Mouse (Mus musculus) heart, adult 8-10 months (tissue): Measurements from ENCODE around the gene Bsdc1. TPM values are rescaled to one million over a fixed set of nuclear protein-coding genes. Genes with fewer than 3 reads are reported as not detected.
"Not testable (repeated sequence)": the region's sequence is repeated elsewhere in the genome, so short reads cannot be mapped to it uniquely, and the experiment has no call there.

Experiments
- DNase-seq: peaks from one replicate; pipeline ENCODE4 v3.0.0; 2022; ENCODE audit warnings: low spot score
- total RNA-seq, 4 experiments: library from RNA; stranded (reverse); gene quantifications; 2 replicates each; pipeline ENCODE4 v1.2.4; 2022

Gene Bsdc1
- total RNA-seq, result 10 to 100 TPM; 50.3 to 54.6 (median 53.3) TPM

DNA sequence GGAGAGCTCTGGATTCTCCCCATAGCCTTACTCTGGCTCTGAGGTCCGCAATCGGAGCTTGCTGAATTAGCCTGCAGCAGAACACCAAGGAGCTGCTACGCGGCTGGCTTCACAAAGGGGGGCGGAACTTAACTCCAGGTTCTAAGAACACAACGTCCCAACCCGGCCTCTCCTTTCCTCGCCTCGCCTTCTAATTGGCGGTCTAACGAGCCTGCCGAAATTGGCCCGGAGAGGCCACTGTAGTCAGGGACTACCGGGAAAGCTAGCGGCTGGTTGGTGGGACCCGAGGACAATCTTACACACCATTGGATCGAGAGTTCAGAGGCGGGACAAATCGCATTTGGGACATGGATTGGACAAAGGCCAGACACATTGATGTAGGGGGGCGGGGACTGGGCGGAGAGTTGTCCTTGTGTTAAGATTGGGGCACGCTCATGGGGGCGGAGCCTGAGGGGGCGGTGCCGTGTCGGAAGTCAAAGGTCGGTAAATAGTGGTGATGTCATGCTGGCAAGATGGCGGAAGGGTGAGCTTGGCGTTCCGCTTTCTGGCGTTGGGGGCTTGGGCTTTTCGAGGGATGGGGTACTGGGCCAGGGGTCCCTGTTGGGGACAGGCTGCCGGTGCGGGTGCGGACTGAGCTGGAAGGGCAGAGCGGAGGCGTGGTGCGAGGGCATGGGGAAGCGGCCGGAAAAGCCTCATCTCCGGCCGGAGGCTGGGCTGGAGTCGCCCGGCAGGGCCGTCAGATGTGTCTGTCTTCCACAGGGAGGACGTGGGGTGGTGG is at the start of gene Bsdc1:
TSS of gene Bsdc1 (plus strand) at position 399 of the 778 bp plus-strand sequence.
- peak; percentile 100 for DNase-seq

DNA sequence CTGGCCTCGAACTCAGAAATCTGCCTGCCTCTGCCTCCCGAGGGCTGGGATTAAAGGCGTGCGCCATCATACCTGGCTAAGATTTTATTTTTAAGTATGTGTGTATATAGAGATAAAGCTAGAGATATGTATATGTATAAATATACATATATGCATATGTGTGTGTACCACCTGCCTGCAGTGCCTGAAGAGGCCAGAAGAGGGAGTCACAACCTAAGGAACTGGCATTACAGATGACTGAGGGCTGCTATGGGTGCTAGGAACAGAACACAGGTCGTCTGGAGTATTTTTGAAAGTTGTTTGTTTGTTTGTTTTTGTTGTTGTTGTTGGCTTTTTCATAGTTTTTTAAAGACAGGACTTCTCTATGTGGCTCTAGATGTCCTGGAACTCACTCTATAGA is 45.5 kb upstream of the Bsdc1 start:
- no peak for DNase-seq

DNA sequence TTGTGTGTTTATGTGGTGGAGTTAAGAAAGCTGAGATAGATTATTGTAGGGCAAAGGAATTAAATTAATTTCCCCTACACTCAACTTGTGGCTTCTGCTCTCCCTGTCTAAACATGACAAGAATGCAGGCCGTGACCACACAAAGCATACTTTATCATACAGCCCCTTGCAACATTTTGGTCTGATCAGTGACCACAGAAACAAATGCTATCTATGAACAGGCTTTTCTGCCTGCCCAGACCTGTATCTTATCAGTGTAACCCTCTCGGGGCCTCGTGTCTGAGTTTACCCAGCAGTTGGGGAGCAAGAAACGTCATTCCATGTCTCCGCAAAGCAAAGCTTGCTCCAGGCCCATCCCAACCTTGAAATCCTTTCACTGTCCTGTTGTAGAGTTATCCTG is 44.9 kb upstream of the Bsdc1 start:
- DNase-seq, result no peak

DNA sequence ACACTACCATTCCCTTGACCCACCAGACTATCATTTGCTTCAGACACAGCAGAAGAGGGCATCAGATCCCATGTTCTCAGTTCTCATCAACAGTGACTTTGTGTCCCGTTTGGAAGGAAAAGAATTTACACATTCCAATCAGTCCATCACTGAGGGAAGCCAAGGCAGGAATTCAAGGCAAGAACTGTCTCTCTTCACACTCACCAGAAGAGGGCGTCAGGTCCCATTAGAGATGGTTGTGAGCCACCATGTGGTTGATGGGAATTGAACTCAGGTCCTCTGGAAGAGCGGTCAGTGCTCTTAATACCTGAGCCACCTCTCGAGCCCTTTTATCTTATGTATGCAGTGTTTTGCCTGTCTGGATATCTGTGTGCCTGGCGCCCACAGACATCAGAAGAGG is 43.1 kb upstream of the Bsdc1 start:
- DNase-seq, result no peak

DNA sequence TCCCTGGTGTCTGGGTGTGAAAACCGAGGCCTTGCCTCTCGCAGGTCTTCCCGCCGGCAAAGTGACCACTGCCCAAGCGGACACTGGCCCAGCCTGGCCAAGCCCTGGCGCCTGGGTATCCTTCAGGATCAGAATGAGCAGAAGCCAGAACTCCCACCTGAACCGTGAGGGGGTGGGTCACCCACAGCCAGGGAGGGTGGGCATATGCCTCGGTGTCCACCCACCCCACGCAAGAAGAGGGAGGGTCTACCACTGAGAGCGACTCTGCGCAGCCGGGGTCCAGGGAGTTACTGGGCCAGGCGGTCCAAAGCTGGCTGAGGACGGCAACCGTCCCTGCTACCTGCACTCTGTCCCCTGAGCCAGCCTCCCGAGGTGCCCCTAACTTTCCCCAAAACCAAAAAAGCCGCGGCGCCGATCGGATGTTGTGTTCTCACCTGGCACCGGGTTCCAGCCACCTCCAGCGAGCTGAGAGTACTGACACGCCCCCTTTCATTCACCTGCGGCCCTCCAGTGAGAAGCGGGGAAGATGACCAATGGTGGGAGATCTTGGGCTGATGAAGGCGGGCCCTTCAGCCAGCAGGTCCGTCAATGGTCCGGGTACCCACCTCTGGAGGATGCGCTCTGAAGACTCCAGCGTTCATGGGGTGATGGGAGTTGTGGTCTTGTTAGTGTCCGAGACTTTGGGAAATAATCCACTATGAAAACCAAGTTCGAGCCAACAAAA is 20.9 kb upstream of the Bsdc1 start, which contains the start of gene Zbtb8b:
TSS of gene Zbtb8b (minus strand) at position 514 of the 724 bp plus-strand sequence.
- no peak for DNase-seq

DNA sequence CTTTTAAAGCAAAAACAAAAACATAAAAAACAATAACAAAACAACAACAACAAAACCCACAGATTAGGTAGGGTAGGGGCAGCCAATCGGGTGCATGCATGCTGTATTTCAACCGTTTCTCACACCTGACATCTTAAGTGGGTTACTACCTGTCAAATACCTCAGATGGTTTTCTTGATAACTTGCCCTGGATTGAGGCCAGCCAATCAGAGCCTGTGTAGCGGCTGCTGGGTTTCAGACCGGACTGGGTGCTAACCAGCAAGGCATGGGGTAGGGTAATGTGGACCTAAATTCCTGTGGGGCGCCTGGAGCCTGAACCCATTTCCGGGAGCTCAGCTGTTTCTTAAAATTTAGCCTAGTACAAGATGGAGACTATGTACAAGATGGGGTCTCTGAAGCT is 20.2 kb upstream of the Bsdc1 start:
- no peak for DNase-seq

DNA sequence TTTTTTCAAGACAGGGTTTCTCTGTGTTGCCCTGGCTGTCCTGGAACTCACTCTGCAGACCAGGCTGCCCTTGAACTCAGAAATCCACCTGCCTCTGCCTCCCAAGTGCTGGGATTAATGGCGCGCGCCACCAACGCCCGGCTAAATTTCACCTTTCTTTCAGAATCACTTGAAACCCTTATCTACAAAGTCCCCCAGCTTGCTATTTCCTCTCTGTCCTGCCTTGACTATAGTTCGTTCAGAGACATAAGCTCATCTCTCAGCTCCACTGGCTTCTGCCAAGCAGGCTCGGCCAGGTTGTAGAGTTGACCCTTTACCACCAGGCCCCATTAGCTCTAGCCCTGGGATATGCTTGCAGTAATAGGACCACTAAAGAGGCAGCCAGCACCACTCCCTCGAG is 14.0 kb upstream of the Bsdc1 start:
- DNase-seq, result no peak

DNA sequence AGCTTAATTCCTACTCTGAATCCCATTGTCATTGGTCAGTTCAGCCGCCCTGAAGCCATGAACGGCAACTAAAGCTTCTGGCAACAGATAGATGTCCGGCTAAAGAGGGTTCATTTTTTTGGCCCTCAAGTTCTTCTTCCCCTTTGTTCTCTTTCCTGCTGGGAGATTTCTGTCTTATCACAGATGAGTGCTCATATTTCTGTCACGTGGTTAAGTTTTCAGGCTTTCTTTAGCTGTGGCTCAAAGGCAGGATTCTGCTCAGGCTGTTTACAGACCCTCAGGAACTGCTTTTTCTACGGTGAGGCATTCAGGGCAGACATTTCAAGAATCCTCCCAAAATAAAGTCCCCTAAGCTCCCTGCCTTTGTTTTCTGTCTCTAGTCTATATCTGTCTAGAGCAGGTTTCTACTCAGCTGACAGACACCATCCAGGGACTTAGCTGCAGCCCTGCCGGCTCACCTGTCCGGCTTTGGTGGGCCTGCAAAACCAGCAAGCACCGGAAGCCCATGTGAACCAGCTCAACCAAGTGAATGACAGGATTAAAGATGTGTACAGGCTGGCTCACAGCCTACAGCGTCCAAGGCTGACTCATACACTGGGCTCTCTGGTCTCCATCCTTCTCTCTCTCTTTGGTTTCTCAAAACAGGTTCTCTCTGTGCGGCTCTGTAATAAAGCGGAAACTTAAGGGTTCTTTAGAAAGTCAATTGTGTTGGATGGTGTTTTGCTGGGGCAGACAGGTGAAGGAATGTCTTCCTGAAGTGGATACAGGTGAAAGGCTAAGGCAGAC is 13.4 kb upstream of the Bsdc1 start:
- no peak for DNase-seq

DNA sequence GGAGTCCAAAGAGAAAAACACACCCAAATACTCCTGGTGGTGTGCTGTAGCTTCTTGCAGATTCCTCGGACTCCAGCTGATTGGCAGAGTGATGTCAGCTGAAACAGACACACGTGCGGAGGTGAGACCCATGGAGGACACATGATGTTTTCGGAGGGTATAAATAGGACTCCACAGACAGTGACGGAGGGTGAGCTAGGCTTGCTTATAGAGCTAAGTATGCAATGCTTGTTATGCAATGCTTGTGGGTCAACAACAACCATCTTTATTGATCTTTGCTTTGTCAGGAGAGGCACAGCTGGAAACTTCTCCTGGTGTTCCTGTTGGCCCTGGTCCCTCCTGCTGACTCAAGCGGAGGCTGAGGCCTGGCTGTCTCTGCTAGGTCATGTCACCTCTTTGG is 12.7 kb upstream of the Bsdc1 start:
- no peak for DNase-seq

DNA sequence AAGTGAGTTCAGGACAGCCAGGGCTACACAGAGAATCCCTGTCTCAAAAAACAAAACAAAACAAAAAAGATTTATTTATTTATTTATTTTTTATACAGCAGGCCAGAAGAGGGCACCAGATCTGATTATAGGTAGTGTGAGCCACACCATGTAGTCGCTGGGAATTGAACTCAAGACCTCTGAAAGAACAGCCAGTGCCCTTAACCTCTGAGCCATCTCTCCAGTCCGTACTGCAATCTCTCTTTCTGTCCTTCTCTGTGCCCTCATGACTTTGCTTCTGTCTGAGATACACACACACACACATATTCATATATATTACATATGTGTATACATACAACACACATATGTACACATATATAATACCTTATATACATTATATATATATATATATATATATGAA is 10.5 kb upstream of the Bsdc1 start:
- no peak for DNase-seq

DNA sequence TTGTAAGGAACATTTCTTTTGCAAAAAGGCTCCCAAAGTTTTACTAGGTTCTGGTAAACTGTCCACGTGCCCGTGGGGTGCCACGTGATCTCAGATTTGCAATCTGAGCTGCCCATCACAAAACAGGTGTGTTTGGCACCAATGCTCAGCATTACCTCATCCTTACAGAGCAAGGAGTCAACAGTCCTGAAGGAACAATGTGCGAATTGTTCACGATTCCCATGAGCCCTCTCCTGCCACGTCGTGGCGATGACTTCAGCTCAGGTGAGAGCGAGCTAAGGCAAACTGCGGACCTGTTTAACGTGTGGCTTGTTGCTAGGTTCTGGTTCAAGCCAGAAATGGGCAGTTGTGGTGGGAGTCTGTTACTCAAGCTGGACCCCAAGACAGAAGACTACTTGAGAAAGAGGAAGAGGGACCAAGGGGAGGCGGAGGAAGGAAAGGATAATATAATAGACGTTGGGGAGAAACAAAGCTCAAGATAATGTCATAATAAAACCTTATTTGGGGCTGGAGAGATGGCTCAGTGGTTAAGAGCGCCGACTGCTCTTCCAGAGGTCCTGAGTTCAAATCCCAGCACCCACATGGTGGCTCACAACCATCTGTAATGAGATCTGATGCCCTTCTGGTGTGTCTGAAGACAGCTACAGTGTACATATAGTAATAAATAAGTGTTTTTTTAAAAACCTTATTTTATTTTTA is 9.8 kb upstream of the Bsdc1 start:
- DNase-seq, result no peak

DNA sequence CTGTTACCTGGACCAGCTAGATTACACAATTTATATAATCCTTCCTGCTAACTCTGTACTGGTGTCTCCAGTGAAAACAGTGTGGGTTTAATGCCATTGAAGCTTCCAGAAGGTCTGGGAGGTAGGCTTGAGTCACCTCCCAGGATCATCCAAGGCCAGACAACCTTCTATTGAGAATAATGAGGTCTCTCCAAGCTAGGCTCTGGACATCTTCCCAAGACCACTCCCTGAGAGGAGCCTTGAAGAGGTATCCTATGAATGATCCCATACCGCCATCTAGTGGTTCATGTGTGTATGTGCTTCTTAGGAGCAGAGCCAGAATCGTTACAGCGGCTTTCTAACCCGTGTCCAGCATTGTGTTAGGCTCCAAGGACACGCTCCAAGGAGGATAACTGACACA is 6.1 kb upstream of the Bsdc1 start:
- peak; percentile 83 for DNase-seq

DNA sequence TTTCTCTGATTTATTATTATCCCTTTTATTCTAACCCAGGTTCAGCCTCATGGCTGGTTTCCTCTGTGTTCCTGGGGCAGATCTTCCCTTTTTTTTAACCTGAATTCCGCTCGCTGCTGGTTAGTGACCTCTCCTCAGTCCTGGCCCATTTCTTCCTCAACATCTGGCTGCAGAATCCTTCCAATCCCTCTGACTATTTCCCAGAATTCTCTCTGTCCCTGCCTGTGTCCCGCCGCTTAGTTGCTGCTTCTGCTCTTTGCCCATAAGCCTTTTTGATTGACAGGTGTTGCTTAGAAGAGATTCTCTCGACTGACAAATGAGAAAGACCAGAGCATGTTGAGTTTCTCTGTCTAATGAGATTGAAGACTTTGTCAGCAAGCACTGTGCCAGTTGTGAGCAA is 5.3 kb upstream of the Bsdc1 start:
- no peak for DNase-seq

DNA sequence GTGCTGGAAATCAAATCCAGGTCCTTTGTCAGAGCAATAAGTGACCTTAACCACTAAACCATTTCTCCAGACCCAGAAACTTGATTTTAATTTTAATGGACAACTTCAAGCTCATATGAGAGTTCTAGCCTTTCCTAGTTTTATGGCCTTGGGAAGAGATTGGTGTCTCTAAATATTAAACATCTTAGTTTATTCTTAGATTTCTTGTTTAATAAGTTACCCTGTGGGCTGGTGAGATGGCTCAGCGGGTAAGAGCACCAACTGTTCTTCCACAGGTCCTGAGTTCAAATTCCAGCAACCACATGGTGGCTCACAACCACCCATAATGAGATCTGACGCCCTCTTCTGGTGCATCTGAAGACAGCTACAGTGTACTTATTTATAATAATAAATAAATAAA is 4.1 kb upstream of the Bsdc1 start:
- not testable (repeated sequence) for DNase-seq

DNA sequence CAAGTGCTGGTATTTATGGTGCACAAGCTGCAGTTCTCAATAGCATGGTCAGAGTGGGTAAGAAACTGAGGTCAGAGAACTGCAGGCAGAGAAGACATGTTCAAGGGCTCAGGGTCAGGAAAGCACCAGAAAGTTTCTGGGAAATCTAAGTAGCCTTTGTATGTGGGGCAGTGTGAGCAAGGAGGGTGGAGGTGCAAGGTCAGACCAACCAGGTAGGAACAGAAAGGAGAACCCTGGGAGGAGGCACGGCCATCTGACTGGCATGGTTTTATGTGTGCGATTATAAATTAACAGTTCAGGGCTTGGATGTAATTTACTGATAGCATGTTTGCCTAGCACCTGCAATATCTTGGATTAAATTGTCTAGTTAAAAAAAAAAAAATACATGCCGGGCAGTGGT is 1.7 kb upstream of the Bsdc1 start:
- no peak for DNase-seq

DNA sequence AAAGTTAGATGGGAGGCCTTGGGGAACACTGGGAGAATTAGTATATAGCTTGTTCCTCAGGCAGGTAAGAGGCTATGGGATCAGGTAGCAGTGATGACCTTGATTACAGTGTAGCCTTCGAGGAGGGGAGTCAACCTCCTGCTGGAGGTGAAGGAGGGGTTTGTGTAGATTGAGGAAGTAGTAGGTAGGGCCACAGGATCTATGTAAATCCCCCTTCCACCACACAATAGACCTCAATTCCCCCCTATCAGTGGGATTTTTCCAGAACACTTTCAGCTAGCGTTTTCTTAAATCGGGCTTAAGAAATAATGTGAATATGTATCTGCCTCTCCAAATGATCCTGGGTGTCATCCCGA is 576 bp upstream of the Bsdc1 start:
- DNase-seq, result no peak

DNA sequence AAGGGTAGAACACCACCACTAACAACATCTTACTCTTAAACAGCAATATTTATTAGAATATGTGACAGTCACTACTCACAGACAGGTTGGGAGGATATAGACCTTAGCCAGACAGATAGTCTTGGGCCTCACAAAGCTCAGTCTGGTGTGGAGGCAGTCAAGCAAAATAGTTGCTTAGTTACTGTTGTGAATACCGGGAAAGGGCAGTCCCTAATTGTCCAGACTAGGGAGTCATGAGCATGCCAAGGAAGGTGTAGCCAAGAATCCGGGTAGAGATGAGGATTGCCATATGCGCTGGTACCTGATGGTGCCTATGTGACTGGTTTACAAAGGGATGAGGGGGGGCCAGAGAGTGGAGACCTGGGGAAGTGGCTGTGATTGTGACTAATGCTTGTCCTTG is 737 bp downstream of the Bsdc1 start:
- DNase-seq, result no peak

DNA sequence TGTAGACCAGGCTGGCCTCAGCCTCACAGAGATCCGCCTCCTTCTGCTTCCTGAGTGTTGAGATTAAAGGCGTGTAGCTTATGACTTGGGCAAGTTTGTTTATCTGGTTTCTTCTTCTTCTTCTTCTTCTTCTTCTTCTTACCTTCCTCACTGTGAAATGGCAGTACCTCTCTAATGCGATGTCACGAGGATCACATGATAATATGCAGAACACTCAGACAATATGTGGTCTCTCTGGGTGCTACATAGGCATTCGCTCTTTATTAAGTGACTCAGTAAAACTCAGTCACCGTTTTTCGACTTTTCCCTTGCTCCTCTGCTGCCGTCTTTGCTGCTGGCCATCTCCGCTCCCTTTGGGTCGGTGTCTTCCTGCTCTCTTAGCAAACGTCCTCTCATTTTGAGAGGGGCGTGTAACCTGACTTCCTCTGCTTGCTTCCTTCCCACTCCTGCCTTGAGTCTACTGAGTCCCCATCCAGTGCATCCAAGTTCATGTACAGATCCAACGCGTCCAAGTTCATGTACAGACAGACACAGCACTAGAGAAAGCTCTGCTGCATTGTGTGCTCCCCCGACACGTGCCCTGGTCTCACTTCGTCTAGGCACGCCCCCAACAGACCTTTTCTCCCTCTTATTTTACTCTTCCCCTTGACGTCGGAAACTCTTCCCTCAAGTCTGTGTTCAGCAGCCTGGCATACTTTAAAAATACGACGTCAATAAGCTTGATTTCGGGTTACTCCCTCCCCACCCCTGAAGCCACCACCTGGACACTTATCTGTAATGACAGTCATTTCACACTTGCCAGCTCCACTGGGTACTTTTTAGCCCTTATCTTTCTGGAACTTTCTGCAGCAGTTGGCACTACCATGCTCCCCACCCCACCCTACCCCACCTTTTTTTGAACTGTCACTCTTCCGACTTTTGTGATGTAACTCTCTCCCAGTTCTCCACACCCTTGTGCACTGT is 2.0 kb downstream of the Bsdc1 start:
- no peak for DNase-seq

DNA sequence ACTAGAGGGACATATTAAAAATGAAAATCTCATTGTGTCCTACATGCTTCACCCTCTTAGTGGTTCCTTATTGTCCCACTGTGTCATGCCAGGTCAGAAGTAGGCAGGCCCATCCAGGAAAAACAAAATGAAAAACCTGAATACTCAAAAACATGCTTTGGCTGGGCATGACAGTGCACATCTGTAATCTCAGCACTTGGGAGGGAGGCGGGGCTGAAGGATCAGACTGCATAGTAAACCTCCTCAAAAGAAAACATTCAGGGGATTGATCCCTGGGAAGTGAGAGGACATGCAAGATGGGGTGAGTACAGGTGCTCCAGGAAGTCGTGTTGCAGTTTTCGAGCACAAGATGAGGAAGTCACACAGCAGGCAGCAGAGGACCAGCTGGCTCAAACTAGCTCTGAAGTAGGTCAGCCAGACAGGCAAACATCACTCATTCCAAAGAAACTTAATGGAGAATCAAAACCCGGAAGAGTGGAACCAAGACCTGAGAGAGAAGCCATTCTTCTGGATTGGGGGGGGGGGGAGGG is 3.0 kb downstream of the Bsdc1 start:
- no peak for DNase-seq

DNA sequence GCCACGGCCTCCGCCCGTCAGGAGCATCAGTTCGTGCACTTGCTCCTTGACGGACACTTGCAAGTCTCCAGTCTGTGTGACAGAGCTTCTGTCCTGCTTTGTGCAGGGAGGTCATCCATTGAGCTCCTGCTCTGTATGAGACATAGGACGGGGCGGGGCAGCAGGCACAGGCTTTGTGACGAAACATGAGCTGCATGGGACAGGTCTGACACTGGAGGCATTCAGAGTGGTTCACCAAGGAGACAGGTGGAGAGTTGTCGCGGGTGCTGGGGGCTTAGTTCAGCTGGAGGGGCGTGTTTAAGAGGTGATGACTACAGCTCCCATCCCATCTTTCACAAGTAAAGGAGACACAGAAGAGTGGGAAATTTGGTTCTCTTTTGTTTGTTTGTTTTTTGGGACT is 14.7 kb downstream of the Bsdc1 start:
- DNase-seq, result no peak
